Mouse (Mus musculus): ENCODE data around the gene Ensa.
"Not testable (repeated sequence)": the region's sequence is repeated elsewhere in the genome, so short reads cannot be mapped to it uniquely, and the experiment has no call there.

The Ensa gene

DNA sequence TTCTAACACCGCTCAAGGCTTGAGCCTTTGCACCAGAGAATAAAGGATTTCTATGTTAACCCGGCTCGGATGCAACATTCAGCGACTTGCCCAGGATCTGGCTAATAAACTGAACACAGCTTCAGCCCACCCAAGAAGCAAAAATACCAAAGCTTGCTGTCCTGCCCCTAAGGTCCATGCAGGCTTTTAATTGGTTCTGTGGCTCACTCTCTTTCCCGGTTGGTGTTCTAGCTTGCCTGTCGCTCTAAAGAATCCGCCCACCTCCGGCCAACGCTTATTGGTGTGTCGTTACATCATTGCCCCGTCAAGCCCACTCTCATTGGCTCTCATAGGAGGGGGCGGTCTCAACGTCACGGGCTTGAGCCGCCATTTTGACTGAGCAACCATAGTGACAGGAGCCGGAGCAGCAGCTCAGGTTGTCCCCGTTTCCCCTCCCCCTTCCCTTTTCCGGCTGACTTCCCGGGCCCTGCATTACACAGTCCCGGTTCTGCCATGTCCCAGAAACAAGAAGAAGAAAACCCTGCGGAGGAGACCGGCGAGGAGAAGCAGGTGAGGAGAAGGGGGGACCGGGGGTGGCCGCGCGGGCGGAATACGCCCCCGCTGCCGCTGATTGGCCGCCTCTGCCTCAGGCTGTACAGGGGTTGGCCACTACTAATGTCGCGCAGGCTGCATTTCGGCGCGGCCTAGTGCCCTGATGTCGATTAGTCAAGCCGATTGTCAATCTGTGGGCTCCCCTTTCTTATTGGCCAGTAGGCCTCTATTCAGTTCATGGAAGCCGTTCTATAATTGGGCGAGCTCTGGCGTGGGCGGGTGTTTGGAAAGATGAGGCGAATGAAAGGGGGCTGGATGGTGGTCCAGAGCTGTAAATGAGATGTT is at the start of gene Ensa:
Gene Ensa (plus strand): TSS at position 366 of the 876 bp plus-strand sequence.
- peak; percentile 96 for DNase-seq (ENCODE audit: extremely low read depth, low read depth, low spot score)

DNA sequence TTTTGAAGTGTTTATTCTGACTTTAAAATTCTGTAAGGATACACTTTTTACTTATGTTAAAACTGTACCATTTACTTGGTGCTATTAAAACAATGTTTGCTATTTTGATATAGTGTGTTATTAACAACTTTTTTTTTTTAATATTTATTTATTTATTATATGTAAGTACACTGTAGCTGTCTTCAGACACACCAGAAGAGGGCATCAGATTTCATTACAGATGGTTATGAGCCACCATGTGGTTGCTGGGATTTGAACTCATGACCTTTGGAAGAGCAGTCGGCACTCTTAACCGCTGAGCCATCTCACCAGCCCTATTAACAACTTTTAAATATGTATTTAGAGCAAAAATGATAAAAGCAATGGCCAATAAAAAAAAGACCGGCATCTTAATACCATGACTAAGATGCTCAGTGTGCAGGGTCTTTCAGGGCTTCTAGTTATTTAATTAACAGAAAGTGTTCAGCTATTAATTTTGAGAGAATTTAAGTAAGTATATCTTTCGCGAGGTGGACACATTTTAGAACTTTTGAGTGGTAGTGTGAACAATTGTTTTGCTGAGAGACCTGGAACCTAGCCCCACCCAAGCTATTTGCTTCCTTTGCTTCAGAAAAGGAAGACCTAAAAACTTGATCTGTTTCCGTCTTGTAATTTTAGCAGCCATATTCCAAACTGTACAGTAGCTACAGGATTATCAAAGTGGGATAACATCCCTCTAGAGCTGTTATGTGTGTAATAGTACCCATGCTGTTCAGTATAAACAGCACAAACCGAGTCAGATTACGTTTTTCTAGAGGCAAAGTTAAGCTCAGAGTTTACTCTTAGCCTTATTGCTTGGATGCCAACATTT is 36.8 kb upstream of the Ensa start:
- no peak for DNase-seq (ENCODE audit: extremely low read depth, low read depth, low spot score)

DNA sequence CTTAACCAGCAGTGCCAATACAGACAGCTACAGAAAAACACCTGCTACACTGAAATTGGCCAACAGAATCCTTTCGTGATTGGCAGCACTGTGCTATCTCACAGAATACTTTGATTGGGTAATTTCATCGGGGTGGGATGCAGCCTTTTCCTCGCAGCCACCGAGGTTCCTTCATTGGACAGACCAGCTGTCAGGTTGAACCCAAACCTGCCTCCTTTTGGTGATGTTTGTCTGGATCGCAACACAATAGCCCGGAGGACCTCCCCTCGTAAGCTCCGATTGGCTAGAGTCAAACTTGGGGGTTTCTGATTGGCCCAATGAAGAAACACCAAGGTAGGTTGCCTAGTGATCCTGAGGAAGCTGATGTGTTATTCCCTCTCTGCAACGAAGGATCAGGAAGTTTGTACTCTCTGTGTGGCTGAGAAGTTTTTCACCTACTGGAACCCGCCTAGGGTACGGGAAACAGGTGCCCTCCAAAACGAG is 36.1 kb upstream of the Ensa start, which contains the start of gene Golph3l:
Gene Golph3l (plus strand): TSS at position 331 of the 483 bp plus-strand sequence.
- DNase-seq (ENCODE audit: extremely low read depth, low read depth, low spot score), result peak; percentile 95

GRCm38 (mm10) chr3:95598734-95599133 is 26.1 kb upstream of the Ensa start:
- DNase-seq (ENCODE audit: extremely low read depth, low read depth, low spot score), result no peak

- no peak for DNase-seq (ENCODE audit: extremely low read depth, low read depth, low spot score)
These were observed 23.5 kb upstream of the Ensa start for GRCm38 (mm10) chr3:95601287-95601686.

DNA sequence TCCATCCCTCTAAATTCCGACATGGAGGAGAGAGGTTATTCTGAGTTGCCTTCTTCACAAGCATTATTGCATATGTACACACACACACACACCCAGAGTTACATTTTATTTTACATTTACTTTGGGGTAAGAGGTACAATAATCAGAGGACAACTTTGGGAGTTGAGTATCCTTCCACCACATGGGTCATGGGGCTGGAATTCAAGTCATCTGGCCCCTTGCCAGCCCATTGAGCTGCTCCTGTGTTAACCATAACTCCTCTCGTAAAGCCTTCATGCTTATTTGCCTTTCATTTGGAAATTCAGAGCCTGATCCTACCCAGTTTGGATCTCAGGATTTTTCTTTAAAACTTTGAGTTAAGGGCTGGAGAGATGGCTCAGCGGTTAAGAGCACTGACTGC is 18.7 kb upstream of the Ensa start:
- DNase-seq (ENCODE audit: extremely low read depth, low read depth, low spot score), result no peak

DNA sequence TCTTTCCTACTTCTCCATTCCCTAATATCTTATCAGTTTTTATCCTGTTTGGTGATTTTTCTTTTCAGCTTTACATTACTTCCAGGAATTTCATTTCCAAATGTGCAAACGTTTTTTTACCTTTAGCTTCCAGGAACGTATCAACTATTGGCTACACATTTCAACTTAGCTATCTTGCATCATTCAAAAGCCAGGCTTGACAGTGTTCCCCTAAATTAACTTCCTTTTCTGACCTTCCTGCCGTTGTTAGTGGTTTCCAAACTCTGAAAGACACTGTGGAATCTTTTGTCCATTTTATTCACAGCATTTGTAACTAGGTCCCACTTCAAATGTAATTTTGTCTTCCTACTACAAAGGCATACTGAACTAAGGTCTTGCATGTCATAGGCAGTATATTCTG is 15.6 kb upstream of the Ensa start:
- no peak for DNase-seq (ENCODE audit: extremely low read depth, low read depth, low spot score)

GRCm38 (mm10) chr3:95613996-95614395 is 10.8 kb upstream of the Ensa start:
- DNase-seq (ENCODE audit: extremely low read depth, low read depth, low spot score), result no peak

GRCm38 (mm10) chr3:95618511-95618910 is 6.3 kb upstream of the Ensa start:
- no peak for DNase-seq (ENCODE audit: extremely low read depth, low read depth, low spot score)

DNA sequence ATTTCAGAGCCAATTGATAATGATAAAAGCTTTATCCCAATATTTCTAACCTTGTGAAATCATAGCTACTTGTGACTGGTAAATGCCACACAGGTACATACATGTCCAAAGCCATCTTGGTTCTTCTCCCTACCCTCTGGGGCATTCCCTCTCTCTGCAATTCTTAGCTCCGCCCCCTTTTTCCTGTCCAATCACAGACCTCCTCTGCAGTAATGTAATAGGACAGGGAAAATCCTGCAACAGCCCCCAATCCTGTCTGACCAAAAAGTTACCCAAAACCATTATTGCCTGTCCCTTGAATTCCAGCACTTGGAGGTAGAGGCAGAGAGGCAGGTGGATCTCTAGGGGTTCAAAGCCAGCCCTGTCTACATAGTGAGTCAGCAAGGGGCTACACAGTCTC is 3.6 kb upstream of the Ensa start:
- DNase-seq (ENCODE audit: extremely low read depth, low read depth, low spot score), result no peak

DNA sequence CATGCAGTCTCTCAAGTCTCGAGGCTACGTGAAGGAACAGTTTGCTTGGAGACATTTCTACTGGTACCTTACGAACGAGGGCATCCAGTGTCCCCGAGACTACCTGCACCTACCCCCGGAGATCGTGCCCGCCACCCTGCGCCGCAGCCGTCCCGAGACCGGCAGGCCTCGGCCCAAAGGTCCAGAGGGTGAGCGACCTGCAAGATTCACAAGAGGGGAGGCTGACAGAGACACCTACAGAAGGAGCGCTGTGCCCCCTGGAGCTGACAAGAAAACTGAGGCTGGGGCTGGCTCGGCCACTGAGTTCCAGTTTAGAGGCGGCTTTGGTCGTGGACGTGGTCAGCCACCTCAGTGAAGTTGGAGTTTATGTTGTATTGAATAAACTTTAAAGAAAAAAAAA is 2.4 kb upstream of the Ensa start:
- not testable (repeated sequence) for DNase-seq (ENCODE audit: extremely low read depth, low read depth, low spot score)

- DNase-seq (ENCODE audit: extremely low read depth, low read depth, low spot score), result no peak
These were observed 1.2 kb upstream of the Ensa start for GRCm38 (mm10) chr3:95623551-95623950.

GRCm38 (mm10) chr3:95623991-95624515 is 740 bp upstream of the Ensa start:
- not testable (repeated sequence) for DNase-seq (ENCODE audit: extremely low read depth, low read depth, low spot score)

DNA sequence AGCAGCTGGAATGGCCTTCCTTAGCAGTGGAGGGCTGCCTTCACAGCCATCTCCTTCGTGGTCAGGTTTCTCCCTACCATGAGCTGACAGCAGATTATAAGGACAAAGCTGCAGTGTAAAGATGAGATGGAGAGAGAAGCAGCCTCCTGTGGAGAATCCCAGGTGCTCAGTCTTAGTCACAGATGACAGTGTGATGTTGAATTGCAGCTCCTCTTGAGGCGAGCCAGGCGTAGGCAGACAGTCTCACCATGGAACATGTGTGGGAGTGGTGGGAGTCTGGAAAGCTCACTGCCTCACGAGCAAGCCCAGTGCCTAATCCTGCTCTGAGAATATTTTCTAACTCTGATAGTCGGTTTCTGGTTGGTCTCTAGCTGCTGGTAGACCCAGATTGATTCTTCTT is 3.0 kb downstream of the Ensa start:
- no peak for DNase-seq (ENCODE audit: extremely low read depth, low read depth, low spot score)

GRCm38 (mm10) chr3:95629755-95630154 is 5.0 kb downstream of the Ensa start:
- no peak for DNase-seq (ENCODE audit: extremely low read depth, low read depth, low spot score)

DNA sequence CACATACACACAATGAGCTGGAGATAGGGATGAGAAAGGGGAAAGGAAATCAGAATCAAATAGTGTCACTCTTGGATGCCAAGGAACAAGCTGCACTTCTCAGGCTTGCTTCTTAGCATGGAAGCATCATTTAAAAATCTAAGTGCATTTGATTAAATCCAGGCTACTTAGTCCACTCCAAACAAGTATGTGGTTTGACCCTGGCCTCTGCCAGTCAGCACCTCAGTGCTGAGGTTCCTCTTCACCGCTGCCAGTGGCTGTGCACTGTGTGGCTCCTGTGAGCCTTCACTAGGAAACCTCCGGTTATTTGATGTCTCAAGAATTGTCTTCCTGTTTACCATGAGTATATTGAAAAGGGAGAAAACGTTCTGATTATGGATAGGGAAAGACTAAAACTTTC is 6.1 kb downstream of the Ensa start:
- DNase-seq (ENCODE audit: extremely low read depth, low read depth, low spot score), result no peak

DNA sequence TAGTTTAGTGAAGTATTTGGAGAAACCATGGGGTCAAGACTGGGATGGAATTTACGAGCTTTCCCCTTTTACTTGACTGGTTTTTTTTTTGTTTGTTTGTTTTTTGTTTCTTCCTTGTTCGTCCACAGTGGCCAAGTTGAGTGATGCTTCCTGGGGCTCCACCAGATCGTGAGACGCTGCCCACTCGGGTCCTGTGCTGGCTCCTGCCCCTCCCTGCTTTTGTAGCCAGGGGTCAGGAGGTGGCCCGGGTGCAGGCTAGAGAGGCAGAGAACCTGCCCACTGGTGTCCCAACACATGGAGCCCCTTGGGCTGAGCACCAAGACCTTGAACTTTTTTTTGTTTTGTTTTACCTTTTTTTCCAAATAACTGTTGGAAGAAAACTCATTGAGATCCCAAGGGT is 6.5 kb downstream of the Ensa start:
- DNase-seq (ENCODE audit: extremely low read depth, low read depth, low spot score), result no peak

DNA sequence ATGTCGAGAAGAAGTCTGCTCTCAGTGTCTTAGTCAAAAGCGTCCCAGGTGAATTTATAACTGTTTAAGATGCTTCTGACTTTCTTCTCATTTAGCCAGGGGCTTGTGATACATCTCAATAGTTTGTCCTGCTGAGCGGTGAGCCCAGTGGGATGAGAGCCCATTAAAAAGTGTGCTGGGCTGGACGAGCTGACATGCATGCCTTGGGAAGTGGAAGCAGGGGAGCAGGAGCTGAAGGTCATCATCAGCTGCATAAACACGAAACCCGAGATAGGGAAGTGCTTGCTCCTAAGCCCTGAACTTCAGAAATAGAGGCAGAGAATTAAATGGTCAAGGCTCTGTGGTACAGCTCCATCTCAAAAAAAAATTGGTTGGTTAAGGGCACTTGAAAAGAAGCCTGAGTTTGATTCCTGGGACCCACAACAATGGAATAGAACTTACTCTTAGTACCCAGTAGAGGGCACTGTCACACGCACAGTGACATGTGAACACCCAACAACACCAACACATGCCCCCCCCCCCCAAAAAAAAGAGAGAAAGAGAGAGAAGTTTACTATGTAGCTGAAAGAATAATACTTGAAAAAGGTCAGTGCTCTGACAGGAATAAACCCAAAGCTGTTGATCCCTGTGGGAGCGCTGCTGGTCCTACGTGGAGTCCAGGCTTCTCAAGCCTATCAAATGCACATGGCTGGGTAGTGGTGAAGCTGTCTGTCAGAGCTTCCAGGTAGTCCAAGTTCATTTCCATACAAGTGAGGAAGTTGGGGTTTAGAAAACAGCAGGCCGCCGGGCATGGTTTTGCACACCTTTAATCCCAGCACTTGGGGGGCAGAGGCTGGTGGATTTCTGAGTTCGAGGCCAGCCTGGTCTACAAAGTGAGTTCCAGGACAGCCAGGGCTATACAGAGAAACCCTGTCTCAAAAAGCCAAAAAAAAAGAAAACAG is 8.1 kb downstream of the Ensa start:
- DNase-seq (ENCODE audit: extremely low read depth, low read depth, low spot score), result no peak

GRCm38 (mm10) chr3:95635636-95636035 is 10.8 kb downstream of the Ensa start:
- DNase-seq (ENCODE audit: extremely low read depth, low read depth, low spot score), result no peak

DNA sequence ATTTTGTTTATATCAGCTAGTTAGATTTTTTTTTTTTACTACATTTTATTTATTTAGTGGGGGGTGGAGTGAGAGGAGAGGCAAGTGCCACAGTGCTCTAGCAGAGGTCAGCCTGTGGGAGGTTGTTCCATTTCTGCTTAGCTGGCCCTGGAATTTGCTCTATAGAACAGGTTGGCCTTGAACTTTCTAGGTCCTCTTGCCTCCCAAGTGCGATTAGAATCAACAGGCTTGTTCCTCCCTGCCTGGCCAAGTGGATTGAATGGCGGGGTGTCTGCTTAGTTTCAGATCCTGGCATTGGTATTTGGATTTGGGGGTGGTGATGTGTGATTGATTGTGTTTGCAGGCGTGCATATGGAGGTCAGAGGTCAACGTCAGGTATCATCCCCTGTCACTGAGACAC is 11.3 kb downstream of the Ensa start:
- DNase-seq (ENCODE audit: extremely low read depth, low read depth, low spot score), result no peak
